Mouse (Mus musculus) adipocyte (in vitro differentiated cells): ENCODE measurements at regions not wholly inside any gene's neighbourhood (a gene's known extent, or its start where the extent isn't known, plus 50 kb on each side); places are given as distances from the start of the nearest gene placed in this dataset.
A peak's percentile ranks its signal among the peaks of the same experiment; 100 is the strongest.

Experiments
- DNase-seq: peaks from one replicate; pipeline ENCODE4 v3.0.0-alpha.2; 2016; ENCODE audit warnings: low spot score

GRCm38 (mm10) chr10:98651599-98651998 is 262.6 kb upstream of the Atp2b1 start:
- no peak for DNase-seq

DNA sequence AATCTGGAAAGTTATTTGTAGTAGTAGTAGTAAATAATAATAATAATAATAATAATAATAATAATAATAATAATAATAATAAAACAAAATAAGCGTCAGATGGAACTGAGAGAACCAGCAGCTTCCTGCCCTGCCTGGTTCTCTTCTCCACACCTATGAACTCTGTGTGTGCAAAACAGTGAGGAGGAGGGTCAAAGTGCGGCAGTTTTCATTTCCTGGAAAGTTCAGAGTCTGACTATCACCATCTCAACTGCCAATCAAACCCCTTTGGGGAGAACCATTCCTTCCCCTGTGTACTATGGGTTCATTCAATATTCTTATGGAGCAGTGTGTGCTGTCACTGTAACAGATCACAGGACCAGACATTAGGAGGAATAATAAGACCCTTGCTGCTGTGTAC is 262.1 kb upstream of the Atp2b1 start:
- DNase-seq: no peak

DNA sequence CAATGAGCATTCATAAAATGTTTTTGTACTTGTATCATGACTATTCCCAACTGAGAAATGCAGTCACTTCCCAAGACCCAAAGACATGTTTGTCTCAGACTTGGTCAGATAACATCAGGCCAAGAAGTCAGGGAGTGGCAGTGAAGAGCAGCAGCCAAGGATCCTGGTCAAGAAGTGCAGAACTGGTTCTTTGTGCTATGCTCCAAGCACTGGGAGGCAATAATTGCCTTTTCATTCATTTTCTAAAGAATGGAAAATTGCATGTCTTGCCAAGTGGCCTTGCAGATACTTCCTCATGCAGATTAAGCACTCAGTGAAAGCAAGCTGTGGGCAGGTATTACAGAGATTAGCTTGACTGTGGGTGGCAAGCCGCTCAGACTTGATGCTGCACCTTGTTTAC is 253.5 kb upstream of the Atp2b1 start:
- DNase-seq: no peak

DNA sequence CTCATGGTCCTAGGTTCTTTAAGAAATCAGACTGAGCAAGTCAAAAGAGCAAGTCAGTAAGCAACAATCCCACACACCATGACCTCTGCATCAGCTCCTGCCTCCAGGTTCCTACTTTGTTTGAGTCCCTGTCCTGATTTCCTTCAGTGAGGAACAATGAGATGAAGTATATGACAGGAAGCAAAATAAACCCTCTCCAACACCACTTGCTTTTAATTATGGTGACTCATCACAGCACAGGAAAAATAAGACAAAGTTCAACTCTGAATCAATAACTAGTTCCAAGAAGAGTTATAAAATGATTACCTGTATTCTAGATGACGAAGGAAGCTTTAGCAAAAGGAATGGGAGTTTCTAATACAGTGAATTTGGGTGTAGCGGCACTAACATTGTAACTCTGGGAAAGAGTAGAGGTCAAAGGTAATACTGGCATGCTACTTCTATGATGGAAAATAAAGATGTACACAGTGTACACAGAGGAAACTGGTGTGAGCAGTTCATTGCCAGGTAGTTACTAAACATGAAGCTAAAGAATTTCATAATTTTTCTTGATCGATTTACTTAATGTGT is 248.2 kb upstream of the Atp2b1 start:
- no peak for DNase-seq

DNA sequence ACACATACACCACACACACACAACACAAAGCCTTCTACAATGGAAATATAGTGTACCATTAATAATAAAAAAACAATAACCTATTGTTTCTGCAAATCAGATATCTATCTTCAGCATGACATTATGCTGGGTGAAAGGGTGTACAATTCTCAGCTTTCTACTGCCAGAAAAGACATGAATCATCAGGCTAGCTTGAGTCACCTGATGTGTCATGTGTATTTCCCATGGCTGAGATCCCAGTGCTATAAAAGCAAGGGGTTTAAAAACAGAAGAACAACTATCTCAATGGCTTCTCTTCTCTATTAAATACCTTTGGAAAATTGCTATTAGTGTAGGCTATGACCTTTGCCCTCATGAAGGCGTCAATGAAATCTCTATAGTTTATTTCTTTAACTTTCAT is 246.5 kb upstream of the Atp2b1 start:
- DNase-seq: peak; percentile 82

- peak; percentile 67 for DNase-seq
Observed at GRCm38 (mm10) chr10:98674131-98674530, 240.1 kb upstream of the Atp2b1 start.

DNA sequence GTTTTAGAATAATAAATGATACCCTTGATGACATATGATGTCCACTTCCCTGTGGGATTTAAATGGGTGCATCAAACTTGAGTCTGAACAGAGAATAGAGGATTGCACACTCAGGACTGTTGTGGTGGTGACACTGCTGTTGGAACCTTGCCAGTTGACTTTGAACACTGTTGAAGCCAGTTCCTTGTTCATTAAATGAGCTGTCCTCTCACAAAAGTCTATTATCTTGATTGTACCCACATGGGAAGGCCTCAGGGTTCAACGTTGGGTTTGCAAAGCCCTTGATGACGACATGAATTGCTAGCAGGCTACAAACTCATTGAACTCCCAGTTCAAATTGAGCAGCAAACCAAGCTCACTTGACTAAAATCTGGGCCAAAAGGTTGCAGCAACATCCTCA is 237.3 kb upstream of the Atp2b1 start:
- DNase-seq: peak; percentile 21

GRCm38 (mm10) chr10:98678234-98678633 is 236.0 kb upstream of the Atp2b1 start:
- DNase-seq: peak; percentile 66

DNA sequence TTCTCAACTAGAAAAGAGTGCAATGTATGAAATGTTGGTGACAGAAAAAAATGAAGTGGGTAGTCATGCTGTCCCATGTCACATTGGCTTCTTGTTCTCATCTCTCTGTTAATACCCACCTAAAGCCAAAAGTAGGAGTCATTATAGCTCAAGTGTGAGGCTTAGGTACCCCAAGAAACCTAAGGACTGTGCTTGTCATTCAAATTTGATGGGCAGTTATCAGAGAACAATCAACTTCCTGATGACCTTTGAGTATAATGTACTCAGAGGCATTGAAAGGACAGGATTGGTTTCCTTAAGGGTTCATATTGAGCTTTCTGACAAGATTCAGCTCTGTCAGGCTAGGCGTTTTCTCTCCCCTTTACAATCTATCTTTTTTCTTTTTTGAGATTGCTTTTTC is 231.8 kb upstream of the Atp2b1 start:
- no peak for DNase-seq

DNA sequence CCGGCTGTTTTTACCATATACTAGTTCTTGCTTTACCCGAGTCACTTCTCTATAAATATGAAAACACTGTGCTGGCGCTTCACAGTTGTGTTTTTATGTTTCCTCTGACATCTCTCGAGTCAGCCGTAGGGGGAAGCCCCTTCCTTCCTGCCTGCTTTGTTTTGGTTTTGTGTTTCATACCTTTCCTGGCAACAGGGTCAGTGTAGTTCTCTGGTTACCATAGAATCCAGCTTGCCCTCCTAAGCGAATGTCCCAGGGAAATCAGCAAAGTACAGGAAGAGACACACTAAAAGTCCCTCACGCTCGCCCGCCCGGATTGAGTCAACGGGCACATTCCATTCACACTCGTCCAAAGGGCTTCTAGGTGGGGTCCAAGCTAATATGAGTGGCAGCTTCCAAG is 230.0 kb upstream of the Atp2b1 start:
- no peak for DNase-seq

- no peak for DNase-seq
Observed at GRCm38 (mm10) chr10:98684707-98685106, 229.5 kb upstream of the Atp2b1 start.

DNA sequence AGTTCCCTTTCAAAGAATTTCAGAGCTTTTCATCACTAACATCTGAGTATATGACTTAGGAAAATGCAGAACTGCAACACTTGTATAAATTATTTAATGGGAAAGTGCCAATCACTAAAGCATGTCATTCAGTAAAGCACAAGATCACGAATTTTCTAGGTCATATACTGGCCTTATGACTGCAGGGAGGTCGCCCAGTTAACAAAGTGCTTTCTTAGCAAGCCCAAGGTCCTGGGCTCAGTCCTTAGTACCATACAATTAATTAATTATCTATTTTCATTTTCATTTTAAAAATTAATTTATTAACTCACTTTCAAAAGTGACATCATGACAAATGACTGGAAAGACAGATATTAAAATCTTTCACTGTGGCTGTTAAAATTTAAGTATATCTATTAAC is 228.5 kb upstream of the Atp2b1 start:
- no peak for DNase-seq

DNA sequence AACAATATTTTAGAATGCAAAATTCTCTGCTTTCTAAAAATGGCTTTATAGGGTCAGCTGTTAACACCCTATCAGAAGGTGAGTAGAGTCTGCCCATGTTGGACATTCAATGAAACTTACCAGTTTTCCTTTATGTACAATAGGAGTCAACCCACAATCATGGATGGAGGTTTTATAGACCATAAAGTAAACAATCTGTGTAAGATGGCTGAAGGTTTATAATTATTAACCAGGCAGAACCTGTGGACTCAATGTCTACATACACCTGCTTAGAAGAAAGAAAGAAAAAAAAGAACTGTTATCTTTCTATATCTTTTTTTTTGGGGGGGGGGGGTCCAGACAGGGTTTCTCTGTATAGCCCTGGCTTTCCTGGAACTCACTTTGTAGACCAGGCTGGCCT is 227.8 kb upstream of the Atp2b1 start:
- no peak for DNase-seq

DNA sequence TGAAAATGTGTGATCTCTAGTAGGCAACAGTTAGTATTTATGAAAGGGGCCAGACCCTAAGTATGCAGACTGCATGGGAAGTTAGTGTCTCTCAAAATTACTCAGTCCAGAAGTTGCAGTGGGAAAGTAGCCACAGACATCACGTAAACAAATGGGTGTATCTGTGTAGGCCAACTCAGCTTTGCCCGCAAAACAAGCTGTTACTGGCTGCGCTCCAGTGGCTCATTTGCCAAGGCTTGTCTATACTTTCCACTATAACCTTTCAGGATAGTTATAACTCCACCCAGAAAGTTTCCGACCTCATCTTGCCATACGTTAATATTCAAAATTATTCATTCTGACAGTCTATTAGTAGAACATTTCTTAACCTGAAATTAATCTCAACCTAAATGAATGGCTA is 222.4 kb upstream of the Atp2b1 start:
- peak; percentile 18 for DNase-seq

DNA sequence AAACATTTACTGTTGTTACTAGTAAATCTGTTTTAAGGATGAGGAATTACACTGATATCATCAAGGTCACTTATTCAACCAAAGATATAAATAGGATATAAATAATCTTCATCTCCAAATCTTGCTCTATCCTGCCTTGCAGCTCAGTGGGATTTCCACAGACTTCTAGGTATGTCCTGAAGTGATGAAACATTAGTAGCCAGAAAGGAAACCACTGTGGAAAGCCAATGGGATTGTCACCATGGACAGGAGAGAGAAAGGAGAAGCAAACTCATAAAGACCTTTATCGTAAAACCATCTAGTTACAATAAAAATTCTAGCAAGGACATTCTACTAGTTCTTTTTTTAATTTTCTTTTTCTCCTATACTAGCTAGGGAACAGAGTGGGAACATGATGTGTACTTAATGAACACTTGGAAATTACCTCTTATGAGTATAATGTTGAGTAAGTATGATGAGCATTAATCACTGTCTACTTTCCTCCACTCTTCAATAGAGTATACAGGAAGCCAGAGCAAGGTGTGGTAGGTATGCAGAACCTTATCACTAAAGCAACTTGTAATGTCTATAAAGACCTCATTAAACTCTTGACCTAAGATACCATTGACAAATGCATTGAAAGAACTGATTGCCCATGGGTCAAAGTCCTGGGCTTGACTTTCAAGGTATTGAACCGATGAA is 219.4 kb upstream of the Atp2b1 start:
- DNase-seq: no peak

GRCm38 (mm10) chr10:98695371-98695725 is 218.9 kb upstream of the Atp2b1 start:
- DNase-seq: no peak

DNA sequence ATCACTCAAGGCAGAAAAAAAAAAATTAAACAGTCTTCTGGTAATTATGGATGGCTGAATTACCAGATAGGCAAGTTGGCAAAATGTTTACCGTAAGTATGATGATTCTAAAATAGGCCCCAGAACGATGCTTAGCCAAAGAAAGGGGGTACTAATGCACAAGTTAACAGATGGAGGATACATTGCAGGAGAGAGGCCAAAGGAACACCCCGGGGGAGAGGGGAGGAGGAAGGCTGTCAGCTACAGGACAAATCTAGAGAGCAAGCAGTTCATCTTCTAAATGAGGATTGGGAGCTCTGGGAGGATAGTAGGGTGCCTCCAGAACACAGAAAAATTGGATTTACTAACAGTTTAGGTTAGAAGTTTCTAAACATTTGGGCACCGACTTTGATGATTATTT is 216.3 kb upstream of the Atp2b1 start:
- no peak for DNase-seq

DNA sequence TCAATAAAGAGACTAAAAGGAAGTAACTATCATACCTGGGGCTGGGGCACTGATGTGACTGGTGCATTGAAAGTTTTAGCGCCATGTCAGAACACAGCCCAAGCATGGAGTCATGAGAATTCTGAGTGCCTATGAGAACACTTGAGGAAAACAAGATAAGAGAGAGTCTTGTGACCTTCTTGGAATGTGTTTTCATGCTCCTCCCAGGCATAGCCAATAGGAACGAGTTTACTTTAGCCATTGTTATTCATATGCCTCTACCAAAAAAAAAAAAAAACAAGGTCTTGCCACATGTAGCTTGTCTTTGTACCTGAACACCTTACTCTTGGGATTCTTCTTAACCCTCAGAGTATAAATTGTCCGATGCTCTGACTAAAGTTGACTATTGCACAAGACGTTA is 214.6 kb upstream of the Atp2b1 start:
- no peak for DNase-seq

DNA sequence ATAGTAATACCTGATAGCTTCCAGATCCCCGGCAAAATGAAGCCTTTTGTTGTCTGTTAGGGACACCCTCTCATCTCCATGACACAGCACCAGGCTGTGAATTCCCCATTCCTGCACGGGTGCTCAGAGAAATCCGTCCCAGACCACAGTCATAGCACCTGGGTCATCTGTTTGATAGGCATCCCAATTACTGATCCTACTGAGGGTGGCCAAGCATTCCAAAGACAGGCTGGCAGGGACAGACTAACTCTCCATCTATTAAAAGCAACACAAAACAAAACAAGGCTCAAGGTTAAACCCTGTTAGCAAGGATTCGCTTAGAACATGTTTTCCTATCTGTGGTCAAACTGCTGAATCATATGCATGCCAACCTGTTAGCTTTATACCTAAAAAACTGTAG is 213.8 kb upstream of the Atp2b1 start:
- DNase-seq: no peak

DNA sequence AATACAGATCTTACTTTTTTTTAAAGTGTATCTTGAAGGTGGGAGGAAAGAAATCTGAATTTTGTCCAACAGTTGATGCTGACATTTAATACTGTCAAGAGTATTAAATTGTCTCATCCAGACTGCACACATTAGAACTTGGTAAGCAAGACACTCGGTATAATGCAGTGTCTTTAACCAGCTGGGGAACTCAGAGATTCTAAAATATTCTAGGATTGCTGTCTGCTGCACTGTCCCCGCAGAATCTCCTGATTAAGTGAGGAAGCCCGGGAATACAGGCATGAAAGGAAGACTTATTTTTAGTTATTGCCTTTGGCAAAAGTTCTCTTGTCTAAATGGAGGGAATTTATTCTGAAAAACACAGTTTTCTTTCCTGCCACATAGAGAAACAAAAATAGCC is 212.9 kb upstream of the Atp2b1 start:
- peak; percentile 5 for DNase-seq

GRCm38 (mm10) chr10:98702470-98703215 is 211.6 kb upstream of the Atp2b1 start:
- peak; percentile 10 for DNase-seq

- DNase-seq: no peak
Observed at GRCm38 (mm10) chr10:98703642-98704293, 210.4 kb upstream of the Atp2b1 start.

DNA sequence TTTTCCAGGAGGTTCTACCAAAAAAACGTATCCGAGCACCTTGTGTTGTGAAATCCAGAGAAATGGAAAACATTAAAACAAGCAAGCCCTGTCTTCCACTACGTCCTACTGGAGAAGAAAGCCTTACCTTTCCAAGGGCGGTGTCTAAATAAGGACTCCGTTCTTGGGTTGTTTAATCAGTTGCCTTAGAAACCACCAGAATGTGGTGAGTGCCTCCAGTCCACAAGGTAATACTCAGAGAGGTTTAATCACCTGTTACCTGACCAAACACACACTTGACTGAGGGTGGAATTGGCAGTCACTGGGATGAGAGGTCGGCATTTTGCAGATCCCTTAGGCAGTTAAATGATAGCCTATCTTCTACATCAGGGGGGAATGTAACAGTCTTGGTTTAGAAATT is 209.6 kb upstream of the Atp2b1 start:
- DNase-seq: no peak
